Mouse (Mus musculus): ENCODE measurements at regions not wholly inside any gene's neighbourhood (a gene's known extent, or its start where the extent isn't known, plus 50 kb on each side); places are given as distances from the start of the nearest gene placed in this dataset.

GRCm38 (mm10) chr16:44611525-44611924 is 52.8 kb upstream of the Boc start:
- ATAC-seq (ENCODE audit: insufficient read depth, low FRiP score, low TSS enrichment) (no peak), DNase-seq (ENCODE audit: low spot score) (no peak)
- H3K36me3 ChIP-seq (ENCODE audit: control insufficient read depth, insufficient read depth, low read length) = no peaks in the 10 kb centered on the region
- H3K27me3 ChIP-seq (ENCODE audit: control insufficient read depth, insufficient read depth, low read length) = no peaks in the 10 kb centered on the region
- no peaks in the 10 kb centered on the region for H3K9me3 ChIP-seq (ENCODE audit: control insufficient read depth, low read length)
- H3K27ac ChIP-seq (ENCODE audit: low read depth, low read length) = no peak overlapping the region
- H3K9ac ChIP-seq (ENCODE audit: low read length) = no peak overlapping the region
- 82% methylated on average over 6 of the region's 6 CpGs for WGBS
- H3K4me2 ChIP-seq (ENCODE audit: low read depth) = no peak overlapping the region
- H3K4me3 ChIP-seq (ENCODE audit: low read depth, low read length) = no peak overlapping the region
- peaks cover 7% of the 10 kb centered on the region; the same call in 1 of the 2 replicates for H3K4me1 ChIP-seq (ENCODE audit: control insufficient read depth, insufficient read depth, low read length)

GRCm38 (mm10) chr16:44608586-44608985 is 49.9 kb upstream of the Boc start:
- no peak overlapping the region for H3K27ac ChIP-seq (ENCODE audit: low read depth, low read length)
- H3K36me3 ChIP-seq (ENCODE audit: control insufficient read depth, insufficient read depth, low read length) = no peaks in the 10 kb centered on the region
- no peak overlapping the region for H3K9ac ChIP-seq (ENCODE audit: low read length)
- no peaks in the 10 kb centered on the region for H3K4me1 ChIP-seq (ENCODE audit: control insufficient read depth, insufficient read depth, low read length)
- H3K4me3 ChIP-seq (ENCODE audit: low read depth, low read length) = no peak overlapping the region
- no peaks in the 10 kb centered on the region for H3K27me3 ChIP-seq (ENCODE audit: control insufficient read depth, insufficient read depth, low read length)
- H3K4me2 ChIP-seq (ENCODE audit: low read depth) = no peak overlapping the region
- no peaks in the 10 kb centered on the region for H3K9me3 ChIP-seq (ENCODE audit: control insufficient read depth, low read length)
- 92% methylated on average over 1 of the region's 1 CpGs for WGBS
- ATAC-seq (ENCODE audit: insufficient read depth, low FRiP score, low TSS enrichment) (no peak), DNase-seq (ENCODE audit: low spot score) (no peak)

Measured in neural tube, embryonic 11.5 days (tissue).